Mouse (Mus musculus) mammary gland, adult 2 months (tissue): Measurements from ENCODE around the gene Xndc1. TPM values are rescaled to one million over a fixed set of nuclear protein-coding genes. Genes with fewer than 3 reads are reported as not detected.

Experiments used
- polyA plus RNA-seq: library from polyadenylated mRNA; depleted of rRNA; stranded (reverse); fragments of >200 nt; gene quantifications from 2 replicates; pipeline ENCODE4 v1.2.3, GENCODE M21; 2012; ENCODE audit warnings: low replicate concordance; rRNA removed

Gene Xndc1
- polyA plus RNA-seq: 20.6 and 21.7 TPM in 2 replicates

GRCm38 (mm10) chr7:102065046-102065891 lies at the start of gene Xndc1, which contains the start of the genes Rnf121 and Xntrpc:
TSS of gene Xndc1 (plus strand) at chr7:102065511.
TSS of gene Rnf121 (minus strand) at chr7:102065469.
TSS of gene Xntrpc (plus strand) at chr7:102065713.

GRCm38 (mm10) chr7:102018590-102018989 lies 46.7 kb upstream of the Xndc1 start, which contains the start of gene Il18bp:
TSS of gene Il18bp (minus strand) at chr7:102018690.

GRCm38 (mm10) chr7:102082816-102083215 lies 17.5 kb downstream of the Xndc1 start, which contains the start of gene Trpc2:
TSS of gene Trpc2 (plus strand) at chr7:102083116.

GRCm38 (mm10) chr7:102101487-102101886 lies 36.2 kb downstream of the Xndc1 start, which contains the start of gene Art1:
TSS of gene Art1 (plus strand) at chr7:102101743.

GRCm38 (mm10) chr7:102109171-102109570 lies 43.9 kb downstream of the Xndc1 start, which contains the start of gene Art5:
TSS of gene Art5 (minus strand) at chr7:102109489.

GRCm38 (mm10) chr7:102116579-102117331 lies 51.4 kb downstream of the Xndc1 start, which contains the start of gene Chrna10:
TSS of gene Chrna10 (minus strand) at chr7:102116828.

Other genes starting within 250 kb of the Xndc1 start
- gene Phox2a, start 247.2 kb upstream of the Xndc1 start, polyA plus RNA-seq: 0.17 TPM in 1 of 2 replicates, not detected in the other
- gene Inppl1, start 227.3 kb upstream of the Xndc1 start, polyA plus RNA-seq: 117 and 153 TPM in 2 replicates
- gene Folr2, start 208.3 kb upstream of the Xndc1 start, polyA plus RNA-seq: 99.2 and 198 TPM in 2 replicates
- gene Anapc15, start 201.8 kb upstream of the Xndc1 start, polyA plus RNA-seq: 45.5 and 65.2 TPM in 2 replicates
- gene Folr1, start 194.7 kb upstream of the Xndc1 start, polyA plus RNA-seq: 4.3 and 4.6 TPM in 2 replicates
- gene Lamtor1, start 159.6 kb upstream of the Xndc1 start, polyA plus RNA-seq: 312 and 343 TPM in 2 replicates
- gene Tomt, start 159.2 kb upstream of the Xndc1 start, polyA plus RNA-seq: 0.60 and 0.75 TPM in 2 replicates
- gene Lrrc51, start 131.6 kb upstream of the Xndc1 start, polyA plus RNA-seq: 10.1 and 22.7 TPM in 2 replicates
- gene Numa1, start 131.4 kb upstream of the Xndc1 start, polyA plus RNA-seq: 88.8 and 110 TPM in 2 replicates
- 18.8 and 23.5 TPM in 2 replicates for gene Il18bp, start 46.8 kb upstream of the Xndc1 start, polyA plus RNA-seq
- 12.6 and 30.7 TPM in 2 replicates for gene Rnf121, start within 50 bp of the Xndc1 start, polyA plus RNA-seq
- gene Xntrpc, start 202 bp downstream of the Xndc1 start, polyA plus RNA-seq: 4.1 and 4.3 TPM in 2 replicates
- gene Trpc2, start 17.6 kb downstream of the Xndc1 start, polyA plus RNA-seq: 0.73 TPM in 1 of 2 replicates, not detected in the other
- 0.29 and 82.2 TPM in 2 replicates for gene Art1, start 36.2 kb downstream of the Xndc1 start, polyA plus RNA-seq
- 0.24 and 6.7 TPM in 2 replicates for gene Art5, start 44.0 kb downstream of the Xndc1 start, polyA plus RNA-seq
- not detected in 2 replicates for gene Chrna10, start 51.3 kb downstream of the Xndc1 start, polyA plus RNA-seq
- gene Nup98, start 144.7 kb downstream of the Xndc1 start, polyA plus RNA-seq: 14.6 and 17.4 TPM in 2 replicates
- 125 and 155 TPM in 2 replicates for gene Pgap2, start 144.7 kb downstream of the Xndc1 start, polyA plus RNA-seq
- gene Rhog, start 190.5 kb downstream of the Xndc1 start, polyA plus RNA-seq: 106 and 133 TPM in 2 replicates
- 97.0 and 125 TPM in 2 replicates for gene Stim1, start 202.3 kb downstream of the Xndc1 start, polyA plus RNA-seq